Mouse (Mus musculus): ENCODE results near the gene Apoc3. TPM values are rescaled to one million over a fixed set of nuclear protein-coding genes. Genes with fewer than 3 reads are reported as not detected.
A peak's percentile ranks its signal among the peaks of the same experiment; 100 is the strongest.

Gene Apoc3
- not detected in 2 replicates for polyA plus RNA-seq (2014; fragmentation: Nextera tagmentation; extraction: Ambion mirVana)

DNA sequence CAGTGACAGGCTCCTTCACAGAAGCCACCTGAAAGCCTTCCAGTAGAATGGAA lies at the start of gene Apoc3:
Apoc3 (minus strand) TSS at position 41 of the 53 bp plus-strand sequence.
- Histone ChIP-seq H3K4me2 (ENCODE audit: low read length) (no peak within 1 kb of the TSS), H3K9me3 (ENCODE audit: control insufficient read depth, low read length) (no peaks in the 10 kb centered on the region), H3K27me3 (ENCODE audit: control insufficient read depth, insufficient read depth, low read length) (no peaks in the 10 kb centered on the region)

DNA sequence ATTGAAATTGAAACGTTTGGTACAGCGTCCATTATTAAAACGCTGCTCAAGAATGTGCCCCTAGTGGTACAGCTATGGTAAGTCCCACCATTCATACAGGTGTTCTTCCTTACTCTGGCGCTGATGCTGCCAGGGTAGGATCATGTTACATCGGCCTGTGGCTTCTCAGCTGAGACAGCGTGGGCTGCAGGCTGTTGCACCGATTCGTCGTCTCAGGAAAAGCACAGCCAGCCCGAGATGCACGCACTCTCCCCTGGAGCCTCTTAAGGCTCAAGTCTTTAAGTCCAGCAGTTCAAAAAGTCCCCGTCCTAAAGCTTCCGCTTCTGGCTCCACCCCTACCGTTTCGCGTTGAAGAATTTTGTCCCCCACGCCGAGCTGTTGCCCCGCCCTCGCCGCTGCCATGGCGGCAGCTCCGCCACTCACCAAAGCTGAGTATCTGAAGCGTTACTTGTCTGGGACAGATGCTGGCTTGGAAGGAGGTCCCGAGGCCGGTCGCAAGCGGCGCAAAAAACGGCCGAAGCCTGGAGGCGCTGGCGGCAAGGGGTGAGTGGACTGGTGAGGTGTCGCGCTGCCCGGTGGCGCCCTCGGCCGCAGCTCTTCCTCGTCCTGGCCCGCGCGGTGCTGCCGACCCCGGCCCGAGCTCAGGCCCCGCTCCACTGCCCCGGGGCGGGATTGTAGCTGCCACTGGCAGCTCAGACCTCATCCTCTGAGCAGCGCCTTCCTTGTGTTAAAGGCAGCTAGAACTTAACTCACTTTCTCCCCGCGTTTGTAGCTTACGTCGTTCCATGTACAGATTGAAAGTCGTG lies 47.4 kb upstream of the Apoc3 start, which contains the start of gene Bud13:
Bud13 (plus strand) TSS at position 378 of the 806 bp plus-strand sequence.
- ATAC-seq (ENCODE audit: low FRiP score, low TSS enrichment) (peak; percentile 84), DNase-seq (peak; percentile 94)
- Histone ChIP-seq H3K27ac (replicated peaks; ENCODE audit: low read depth, low read length) (peak within 1 kb of the TSS; percentile 60), H3K4me1 (ENCODE audit: control insufficient read depth, insufficient read depth, low read length) (peaks cover 9% of the 10 kb centered on the region), H3K36me3 (ENCODE audit: control insufficient read depth, insufficient read depth, low read length) (peaks cover 54% of the 10 kb centered on the region), H3K9me3 (ENCODE audit: control insufficient read depth, low read length) (no peaks in the 10 kb centered on the region), H3K9ac (replicated peaks; ENCODE audit: low read length) (peak within 1 kb of the TSS; percentile 68), H3K27me3 (ENCODE audit: control insufficient read depth, insufficient read depth, low read length) (no peaks in the 10 kb centered on the region), H3K4me3 (replicated peaks; ENCODE audit: low read depth, low read length) (peak within 1 kb of the TSS; percentile 71), H3K4me2 (ENCODE audit: low read length) (peak within 1 kb of the TSS; percentile 78)
- WGBS, result under 1% methylated on average over 55 of the region's 55 CpGs

More for the DNA sequence above, at the start of gene Apoc3:
- no peak within 1 kb of the TSS for H3K9ac ChIP-seq (replicated peaks; ENCODE audit: low read length)
- no peak within 1 kb of the TSS for H3K27ac ChIP-seq (replicated peaks; ENCODE audit: low read depth, low read length)
- H3K4me3 ChIP-seq (replicated peaks; ENCODE audit: low read depth, low read length), result no peak within 1 kb of the TSS
- ATAC-seq (ENCODE audit: low FRiP score, low TSS enrichment) (no peak), DNase-seq (no peak)
- 0 out of 2 replicates have a peak, but pooled peaks cover 5% of the 10 kb centered on the region for H3K4me1 ChIP-seq (ENCODE audit: control insufficient read depth, insufficient read depth, low read length)
- H3K36me3 ChIP-seq (ENCODE audit: control insufficient read depth, insufficient read depth, low read length), result no peaks in the 10 kb centered on the region

DNA sequence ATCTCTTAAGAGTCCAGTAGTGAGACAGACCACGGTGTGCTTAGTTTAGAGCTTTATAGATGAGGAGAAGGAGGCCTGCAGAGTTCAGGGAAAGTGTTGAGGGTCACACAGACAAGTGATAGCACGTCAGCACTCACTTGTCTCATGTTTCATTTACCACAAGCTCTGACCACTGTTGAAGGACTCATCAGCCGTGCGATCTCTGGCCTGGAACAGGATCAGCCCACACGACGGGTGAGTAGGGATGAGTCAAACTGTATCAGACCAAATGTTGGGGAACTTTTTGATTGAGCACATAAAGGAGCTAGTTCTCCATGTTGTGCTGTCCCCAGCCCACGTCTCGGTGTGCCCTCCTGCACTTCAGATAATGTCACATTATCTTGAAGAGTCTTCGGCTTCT lies 39.1 kb upstream of the Apoc3 start:
- Histone ChIP-seq H3K9ac (replicated peaks; ENCODE audit: low read length) (no peak overlapping the region), H3K9me3 (ENCODE audit: control insufficient read depth, low read length) (no peaks in the 10 kb centered on the region), H3K4me1 (ENCODE audit: control insufficient read depth, insufficient read depth, low read length) (peaks cover 5% of the 10 kb centered on the region), H3K27me3 (ENCODE audit: control insufficient read depth, insufficient read depth, low read length) (peaks cover 6% of the 10 kb centered on the region; the same call in 1 of the 2 replicates), H3K4me2 (ENCODE audit: low read length) (no peak overlapping the region), H3K27ac (replicated peaks; ENCODE audit: low read depth, low read length) (no peak overlapping the region), H3K4me3 (replicated peaks; ENCODE audit: low read depth, low read length) (no peak overlapping the region), H3K36me3 (ENCODE audit: control insufficient read depth, insufficient read depth, low read length) (peaks cover 47% of the 10 kb centered on the region)
- ATAC-seq (ENCODE audit: low FRiP score, low TSS enrichment) (no peak), DNase-seq (no peak)
- 91% methylated on average over 9 of the region's 9 CpGs for WGBS

DNA sequence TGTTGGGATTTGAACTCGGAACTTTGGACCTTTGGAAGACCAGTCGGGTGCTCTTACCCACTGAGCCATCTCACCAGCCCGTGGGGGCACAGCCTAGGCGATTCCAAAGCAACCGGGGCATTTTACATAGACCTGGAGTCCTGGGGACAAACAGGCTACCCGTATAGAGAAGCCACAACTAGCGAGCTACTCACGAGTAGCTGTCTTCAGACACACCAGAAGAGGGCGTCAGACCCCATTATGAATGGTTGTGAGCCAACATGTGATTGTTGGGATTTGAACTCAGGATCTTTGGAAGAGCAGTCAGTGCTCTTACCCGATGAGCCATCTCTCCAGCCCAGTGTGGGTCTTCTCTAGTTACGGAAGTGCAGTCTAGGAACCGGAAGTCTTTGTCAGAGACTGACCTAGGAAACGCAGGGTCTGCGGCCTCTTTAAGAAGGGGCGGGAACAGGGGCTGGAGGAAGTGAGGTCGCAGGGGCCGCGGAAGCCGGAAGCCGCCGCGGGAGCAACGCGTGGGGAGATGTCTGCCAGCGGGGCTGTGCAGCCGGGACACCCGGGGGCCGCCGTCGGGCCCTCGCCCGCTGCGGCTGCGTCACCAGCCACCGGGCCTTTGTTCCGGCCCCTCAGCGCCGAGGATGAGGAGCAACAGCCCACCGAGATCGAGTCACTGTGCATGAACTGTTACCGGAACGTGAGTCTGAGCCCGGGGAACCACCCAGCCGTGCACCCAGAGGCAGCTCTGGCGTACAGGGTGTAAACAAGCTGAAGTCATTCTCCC lies 37.4 kb upstream of the Apoc3 start, which contains the start of gene Zpr1:
Zpr1 (plus strand) TSS at position 388 of the 778 bp plus-strand sequence.
- 6% methylated on average over 45 of the region's 45 CpGs for WGBS

DNA sequence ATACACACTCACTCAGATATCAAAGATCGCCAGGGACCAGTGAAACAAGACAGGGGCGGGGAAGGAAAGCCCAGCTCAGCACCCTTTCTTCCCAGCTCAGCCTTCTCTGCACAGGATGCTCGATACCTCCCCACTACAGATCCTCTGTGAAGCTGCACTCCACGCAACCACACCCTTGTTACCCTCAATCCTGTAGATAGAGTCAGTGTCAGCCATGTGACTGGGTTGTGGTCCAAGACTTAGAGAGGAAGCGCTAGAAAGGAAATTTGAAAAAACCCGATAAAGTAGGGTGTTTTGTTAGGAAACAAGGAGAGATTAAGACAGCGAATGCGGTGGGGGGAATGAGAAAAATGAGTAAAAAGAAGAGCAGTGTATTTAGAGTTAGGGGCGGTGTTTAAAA lies 36.6 kb upstream of the Apoc3 start:
- H3K4me1 ChIP-seq (ENCODE audit: control insufficient read depth, insufficient read depth, low read length), result peaks cover 5% of the 10 kb centered on the region
- H3K27me3 ChIP-seq (ENCODE audit: control insufficient read depth, insufficient read depth, low read length), result peaks cover 6% of the 10 kb centered on the region; the same call in 1 of the 2 replicates
- DNase-seq, result no peak
- no peaks in the 10 kb centered on the region for H3K9me3 ChIP-seq (ENCODE audit: control insufficient read depth, low read length)
- H3K4me3 ChIP-seq (replicated peaks; ENCODE audit: low read depth, low read length), result no peak overlapping the region
- H3K27ac ChIP-seq (replicated peaks; ENCODE audit: low read depth, low read length), result no peak overlapping the region
- no peak for ATAC-seq (ENCODE audit: low FRiP score, low TSS enrichment)
- 88% methylated on average over 9 of the region's 9 CpGs for WGBS
- H3K36me3 ChIP-seq (ENCODE audit: control insufficient read depth, insufficient read depth, low read length), result peaks cover 26% of the 10 kb centered on the region
- H3K4me2 ChIP-seq (ENCODE audit: low read length), result no peak overlapping the region
- H3K9ac ChIP-seq (replicated peaks; ENCODE audit: low read length), result no peak overlapping the region

More for the DNA sequence above, 37.4 kb upstream of the Apoc3 start, which contains the start of gene Zpr1:
- Histone ChIP-seq H3K36me3 (ENCODE audit: control insufficient read depth, insufficient read depth, low read length) (peaks cover 34% of the 10 kb centered on the region), H3K9ac (replicated peaks; ENCODE audit: low read length) (peak within 1 kb of the TSS; percentile 60), H3K27ac (replicated peaks; ENCODE audit: low read depth, low read length) (peak within 1 kb of the TSS; percentile 64; the same call in 1 of the 2 replicates), H3K4me2 (ENCODE audit: low read length) (peak within 1 kb of the TSS; percentile 93), H3K9me3 (ENCODE audit: control insufficient read depth, low read length) (no peaks in the 10 kb centered on the region), H3K4me3 (replicated peaks; ENCODE audit: low read depth, low read length) (peak within 1 kb of the TSS; percentile 70), H3K27me3 (ENCODE audit: control insufficient read depth, insufficient read depth, low read length) (peaks cover 6% of the 10 kb centered on the region; the same call in 1 of the 2 replicates), H3K4me1 (ENCODE audit: control insufficient read depth, insufficient read depth, low read length) (peaks cover 5% of the 10 kb centered on the region)
- ATAC-seq (ENCODE audit: low FRiP score, low TSS enrichment) (peak; percentile 95), DNase-seq (peak; percentile 94)

DNA sequence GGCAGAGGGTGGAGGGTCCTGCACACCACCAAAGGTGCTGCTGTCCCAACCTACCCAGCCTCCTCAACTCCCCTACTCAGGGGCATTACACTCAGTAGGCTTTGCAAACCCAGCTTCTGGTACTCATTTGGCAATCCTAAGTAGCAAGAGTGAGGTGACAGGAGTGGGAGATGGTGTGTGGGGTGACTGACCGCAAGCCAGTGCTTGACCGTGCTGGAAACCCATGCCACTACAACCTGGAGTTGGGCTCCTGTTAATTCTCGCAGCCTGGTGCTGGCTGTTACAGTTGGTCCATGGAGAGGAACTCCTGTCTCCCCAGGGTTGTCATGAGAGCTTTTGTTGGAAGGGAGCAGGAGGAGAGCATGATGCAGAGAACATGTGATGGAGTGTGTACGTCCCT lies 35.3 kb upstream of the Apoc3 start:
- H3K9me3 ChIP-seq (ENCODE audit: control insufficient read depth, low read length), result no peaks in the 10 kb centered on the region
- no peak overlapping the region for H3K27ac ChIP-seq (replicated peaks; ENCODE audit: low read depth, low read length)
- no peak overlapping the region for H3K4me2 ChIP-seq (ENCODE audit: low read length)
- no peak overlapping the region for H3K4me3 ChIP-seq (replicated peaks; ENCODE audit: low read depth, low read length)
- peaks cover 13% of the 10 kb centered on the region for H3K36me3 ChIP-seq (ENCODE audit: control insufficient read depth, insufficient read depth, low read length)
- no peak for ATAC-seq (ENCODE audit: low FRiP score, low TSS enrichment)
- 96% methylated on average over 4 of the region's 4 CpGs for WGBS
- H3K27me3 ChIP-seq (ENCODE audit: control insufficient read depth, insufficient read depth, low read length), result peaks cover 6% of the 10 kb centered on the region; the same call in 1 of the 2 replicates
- DNase-seq, result no peak
- H3K9ac ChIP-seq (replicated peaks; ENCODE audit: low read length), result no peak overlapping the region
- peaks cover 5% of the 10 kb centered on the region for H3K4me1 ChIP-seq (ENCODE audit: control insufficient read depth, insufficient read depth, low read length)

DNA sequence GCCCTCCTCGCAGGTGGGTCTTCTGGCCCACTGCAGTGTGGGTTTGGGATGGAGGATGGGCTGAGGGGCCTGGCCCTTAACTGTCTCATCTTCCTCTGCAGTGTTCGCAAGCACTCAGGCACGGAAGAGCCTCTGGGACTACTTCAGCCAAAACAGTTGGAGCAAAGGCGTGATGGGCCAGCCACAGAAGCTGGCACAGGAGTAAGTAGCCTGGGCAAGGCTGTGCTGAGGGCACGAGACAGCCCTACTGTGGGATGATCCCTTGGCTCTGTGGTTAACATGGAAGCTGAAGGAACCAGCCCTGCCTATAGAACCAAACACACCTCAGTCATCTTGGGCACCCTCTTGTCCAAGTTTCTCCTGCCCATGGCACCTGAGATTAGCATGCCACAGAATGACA lies 33.7 kb upstream of the Apoc3 start:
- no peak overlapping the region for H3K27ac ChIP-seq (replicated peaks; ENCODE audit: low read depth, low read length)
- H3K4me3 ChIP-seq (replicated peaks; ENCODE audit: low read depth, low read length), result no peak overlapping the region
- no peak for ATAC-seq (ENCODE audit: low FRiP score, low TSS enrichment)
- WGBS, result 85% methylated on average over 5 of the region's 5 CpGs
- no peak for DNase-seq
- H3K9ac ChIP-seq (replicated peaks; ENCODE audit: low read length), result no peak overlapping the region
- no peaks in the 10 kb centered on the region for H3K36me3 ChIP-seq (ENCODE audit: control insufficient read depth, insufficient read depth, low read length)
- no peaks in the 10 kb centered on the region for H3K9me3 ChIP-seq (ENCODE audit: control insufficient read depth, low read length)
- H3K4me2 ChIP-seq (ENCODE audit: low read length), result no peak overlapping the region
- peaks cover 6% of the 10 kb centered on the region; the same call in 1 of the 2 replicates for H3K27me3 ChIP-seq (ENCODE audit: control insufficient read depth, insufficient read depth, low read length)
- H3K4me1 ChIP-seq (ENCODE audit: control insufficient read depth, insufficient read depth, low read length), result peaks cover 5% of the 10 kb centered on the region

DNA sequence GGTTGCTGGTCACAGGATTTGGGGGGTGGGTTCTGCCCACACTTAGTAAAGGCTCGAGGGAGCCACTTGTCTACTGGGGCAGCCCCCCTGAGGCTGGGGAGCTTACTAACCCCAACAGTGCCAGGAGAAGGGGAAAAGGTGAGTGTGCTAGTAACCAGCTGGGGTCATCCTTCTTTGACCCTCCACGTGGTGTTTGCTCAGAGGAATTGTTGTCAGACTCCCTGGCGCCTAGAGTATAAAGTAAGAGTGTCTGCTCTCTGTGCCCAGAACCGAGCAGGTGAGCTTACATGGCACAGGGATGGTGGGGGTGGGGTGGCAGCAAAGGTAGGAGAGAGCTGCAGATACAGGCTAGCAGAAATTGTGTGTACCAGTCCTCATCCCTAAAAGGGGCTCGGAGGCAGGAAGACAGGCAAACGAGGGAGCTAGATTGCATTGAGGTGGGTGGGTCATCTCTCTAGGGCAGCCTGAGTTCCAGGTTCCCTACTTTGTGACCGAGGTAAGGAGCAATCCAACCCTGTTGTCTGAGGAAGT lies 33.0 kb upstream of the Apoc3 start, which contains the start of gene Apoa5:
Apoa5 (plus strand) TSS at position 291 of the 531 bp plus-strand sequence.
- Histone ChIP-seq H3K27ac (replicated peaks; ENCODE audit: low read depth, low read length) (no peak within 1 kb of the TSS), H3K4me1 (ENCODE audit: control insufficient read depth, insufficient read depth, low read length) (no peaks in the 10 kb centered on the region), H3K9me3 (ENCODE audit: control insufficient read depth, low read length) (no peaks in the 10 kb centered on the region), H3K4me3 (replicated peaks; ENCODE audit: low read depth, low read length) (no peak within 1 kb of the TSS), H3K4me2 (ENCODE audit: low read length) (no peak within 1 kb of the TSS), H3K27me3 (ENCODE audit: control insufficient read depth, insufficient read depth, low read length) (peaks cover 6% of the 10 kb centered on the region; the same call in 1 of the 2 replicates), H3K9ac (replicated peaks; ENCODE audit: low read length) (no peak within 1 kb of the TSS), H3K36me3 (ENCODE audit: control insufficient read depth, insufficient read depth, low read length) (no peaks in the 10 kb centered on the region)
- ATAC-seq (ENCODE audit: low FRiP score, low TSS enrichment), result no peak
- WGBS, result 58% methylated on average over 7 of the region's 7 CpGs
- DNase-seq, result no peak

Measured in midbrain, embryonic 14.5 days (tissue).